8 mouse cellular contexts compared by ENCODE assay signal in the genomic region with DNA sequence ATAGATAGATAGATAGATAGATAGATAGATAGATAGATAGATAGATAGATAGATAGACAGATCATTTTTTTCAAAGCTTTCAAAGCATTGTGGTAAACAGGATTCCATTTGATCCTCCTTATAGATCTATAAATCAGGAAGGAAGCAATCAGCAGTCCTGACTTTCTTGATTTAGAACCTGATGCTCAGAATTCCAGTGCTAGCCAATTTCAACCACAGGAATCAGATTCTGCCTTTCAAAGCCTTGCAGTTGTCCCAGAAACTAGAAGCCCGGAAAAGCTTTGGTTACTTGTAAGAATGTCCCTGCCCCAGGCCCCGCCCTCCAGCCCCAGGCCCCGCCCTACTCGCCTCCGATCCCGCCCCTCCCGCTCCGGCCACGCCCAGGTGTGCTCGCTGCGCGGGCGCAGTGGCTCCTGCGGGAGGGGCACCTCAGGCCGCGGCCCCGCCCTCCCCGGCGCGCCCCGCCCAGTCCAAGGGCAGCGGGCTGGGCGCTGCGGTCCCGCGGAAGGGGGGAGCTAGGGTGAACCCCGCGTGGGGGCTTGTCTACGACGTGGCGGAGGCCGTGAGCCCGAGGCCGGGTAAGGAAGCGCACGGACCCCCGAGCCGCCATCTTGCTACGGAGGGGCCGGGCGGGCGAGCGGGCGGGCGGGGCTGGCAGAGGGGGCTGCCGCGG. TPM values are rescaled to one million over a fixed set of nuclear protein-coding genes. Genes with fewer than 3 reads are reported as not detected.
A peak's percentile ranks its signal among the peaks of the same experiment; 100 is the strongest.
DNase-seq lines count a peak whose midpoint lies in the region; ATAC-seq and TF ChIP-seq lines count a peak whose summit lies in the region.

A gene (plus strand): TSS at position 398 of the 673 bp plus-strand sequence.

- H3K27me3 ChIP-seq in heart, embryonic 12.5 days (replicated peaks): no peaks in the 10 kb centered on the region
- no peaks in the 10 kb centered on the region for H3K27me3 ChIP-seq in kidney, postnatal 0 days (ENCODE audit: insufficient read depth, low read length)
- H3K27me3 ChIP-seq in liver, adult 2 months (ENCODE audit: control insufficient read depth, insufficient read depth, low read length): no peaks in the 10 kb centered on the region

- TF ChIP-seq CTCF in kidney, postnatal 0 days (IDR thresholded peaks at IDR 0.05; ENCODE audit: low read depth): no peak
- no peak for TF ChIP-seq CTCF in liver, adult 2 months (IDR thresholded peaks at IDR 0.05; ENCODE audit: low read depth, low read length)

- peak within 1 kb of the TSS; percentile 80 for H3K4me2 ChIP-seq in heart, embryonic 12.5 days
- peak within 1 kb of the TSS; percentile 68 for H3K4me2 ChIP-seq in kidney, postnatal 0 days (ENCODE audit: low read length)

- H3K27ac ChIP-seq in brown adipose tissue, adult 24 weeks (replicated peaks; ENCODE audit: low read depth, low read length): no peak within 1 kb of the TSS
- H3K27ac ChIP-seq in heart, embryonic 12.5 days (ENCODE audit: poor library complexity, severe bottlenecking): peak within 1 kb of the TSS; percentile 54
- peak within 1 kb of the TSS; percentile 50 for H3K27ac ChIP-seq in kidney, postnatal 0 days
- no peak within 1 kb of the TSS for H3K27ac ChIP-seq in liver, adult 2 months (replicated peaks; ENCODE audit: insufficient read depth, low read depth, low read length)

- peaks cover 15% of the 10 kb centered on the region for H3K36me3 ChIP-seq in heart, embryonic 12.5 days
- H3K36me3 ChIP-seq in kidney, postnatal 0 days (ENCODE audit: insufficient read depth, low read length): 0 out of 2 replicates have a peak, but pooled peaks cover 8% of the 10 kb centered on the region
- no peaks in the 10 kb centered on the region for H3K36me3 ChIP-seq in liver, adult 2 months (ENCODE audit: control insufficient read depth, insufficient read depth, low read length)

- peak within 1 kb of the TSS; percentile 75 for H3K4me3 ChIP-seq in brown adipose tissue, adult 24 weeks (ENCODE audit: insufficient read depth, low read depth, low read length)
- H3K4me3 ChIP-seq in heart, embryonic 12.5 days: peak within 1 kb of the TSS; percentile 84
- peak within 1 kb of the TSS; percentile 57 for H3K4me3 ChIP-seq in kidney, postnatal 0 days (replicated peaks; ENCODE audit: low read depth, low read length)
- peak within 1 kb of the TSS; percentile 99 for H3K4me3 ChIP-seq in liver, adult 2 months (ENCODE audit: insufficient read depth, low read depth, low read length)

- ATAC-seq in erythroid progenitor cell, adult 5-6 weeks (replicated peaks; ENCODE audit: low FRiP score, poor library complexity, severe bottlenecking): peak; percentile 75
- peak; percentile 96 for ATAC-seq in heart, embryonic 12.5 days (ENCODE audit: insufficient number of reproducible peaks, low FRiP score)
- ATAC-seq in kidney, postnatal 0 days (replicated peaks; ENCODE audit: low FRiP score, low read depth): peak; percentile 95
- ATAC-seq in monocyte, adult 5-6 weeks (replicated peaks; ENCODE audit: insufficient number of reproducible peaks, low FRiP score, low TSS enrichment, poor library complexity, severe bottlenecking): peak; percentile 77

- TF ChIP-seq POLR2A in liver, adult 2 months (IDR thresholded peaks at IDR 0.05; ENCODE audit: extremely low read depth, insufficient read depth, low read length): 0 out of 2 replicates have a peak, but pooled peaks have one; percentile 39

- peak; percentile 91 for DNase-seq in CD4-positive helper T cell, adult 2 months (ENCODE audit: low read depth, low spot score)
- peak; percentile 94 for DNase-seq in kidney, postnatal 0 days (ENCODE audit: low spot score)
- peak; percentile 58 for DNase-seq in liver, adult 2 months (ENCODE audit: extremely low read depth, low read depth, low spot score)
- peak; percentile 84 to 87 for DNase-seq in spleen, postnatal 36 days (ENCODE audit: low spot score in 2 of 2)

- no peaks in the 10 kb centered on the region for H3K4me1 ChIP-seq in brown adipose tissue, adult 24 weeks (ENCODE audit: control insufficient read depth, insufficient read depth, insufficient read length, low read length)
- peaks cover 25% of the 10 kb centered on the region for H3K4me1 ChIP-seq in heart, embryonic 12.5 days (replicated peaks)
- H3K4me1 ChIP-seq in kidney, postnatal 0 days (replicated peaks; ENCODE audit: insufficient read depth, low read length): peaks cover 6% of the 10 kb centered on the region
- peaks cover 5% of the 10 kb centered on the region for H3K4me1 ChIP-seq in liver, adult 2 months (ENCODE audit: control insufficient read depth, insufficient read depth, low read length)

- no peaks in the 10 kb centered on the region for H3K9me3 ChIP-seq in heart, embryonic 12.5 days (replicated peaks)
- no peaks in the 10 kb centered on the region for H3K9me3 ChIP-seq in kidney, postnatal 0 days (replicated peaks; ENCODE audit: low read length)

- H3K79me2 ChIP-seq in liver, adult 2 months (ENCODE audit: control insufficient read depth, insufficient read depth, low read length): no peaks in the 10 kb centered on the region

- WGBS in heart, embryonic 12.5 days: under 1% methylated on average over 41 of the region's 47 CpGs
- under 1% methylated on average over 44 of the region's 47 CpGs for WGBS in kidney, postnatal 0 days
- WGBS in liver, adult 2 months: under 1% methylated on average over 47 of the region's 47 CpGs

- peak within 1 kb of the TSS; percentile 82 for H3K9ac ChIP-seq in heart, embryonic 12.5 days
- H3K9ac ChIP-seq in kidney, postnatal 0 days (ENCODE audit: low read depth, low read length): peak within 1 kb of the TSS; percentile 69
- H3K9ac ChIP-seq in liver, adult 2 months (ENCODE audit: low read depth, low read length): peak within 1 kb of the TSS; percentile 95

RNA-seq across cellular contexts. Expression of the gene that starts here (rescaled TPM):
- 30.6 and 38.8 TPM in 2 replicates for polyA plus RNA-seq in brown adipose tissue, adult 24 weeks (2012; ENCODE audit: insufficient read depth, insufficient read length, missing spikeins)
- 110 and 114 TPM in 2 replicates for total RNA-seq in erythroid progenitor cell, adult 5-6 weeks (2015; ENCODE audit: low replicate concordance)
- total RNA-seq in erythroid progenitor cell, adult 5-6 weeks (2017; ENCODE audit: low replicate concordance): 171 and 238 TPM in 2 replicates
- polyA plus RNA-seq in heart, embryonic 12.5 days (2016; fragmentation: Nextera tagmentation; extraction: Ambion mirVana): 127 TPM in 2 replicates
- polyA plus RNA-seq in kidney, postnatal 0 days (2015; fragmentation: Nextera tagmentation; extraction: Ambion mirVana): 138 and 150 TPM in 2 replicates
- 9.1 and 10.0 TPM in 2 replicates for total RNA-seq in liver, adult 2 months (2014; rRNA removed)
- 11.9 and 14.8 TPM in 2 replicates for polyA plus RNA-seq in liver, adult 2 months (2012; rRNA removed)
- total RNA-seq in monocyte, adult 5-6 weeks (2017): 4.9 to 35.0 TPM (median 16.9 TPM) in 3 replicates

Comparison
In these comparisons a context has a peak if more than half of its experiments do, and no peak if none do; other contexts are left out.
1. H3K27ac ChIP-seq: peak in heart, embryonic 12.5 days (single experiment) and kidney, postnatal 0 days (single experiment); none in brown adipose tissue, adult 24 weeks (single experiment) and liver, adult 2 months (single experiment).
2. Peak in every context shown above with its lines, with median percentiles within 50 percentile points of each other: DNase-seq, H3K4me3 ChIP-seq, ATAC-seq and H3K9ac ChIP-seq.